ENCODE assay signal across 1 mouse cellular context in genomic region chr1:172217148-172217547, GRCm38 (mm10).
TF ChIP-seq lines count a peak whose summit lies in the region.

No protein-coding gene starts in this region.

TF ChIP-seq in C2C12, 6 proteins besides CTCF, POLR2A, EP300 and RAD21 (continued from another document):
- TF ChIP-seq MYOG (IDR thresholded peaks at IDR 0.05; ENCODE audit: control insufficient read depth, extremely low read depth, insufficient read length) (no peak), MAX (IDR thresholded peaks at IDR 0.05) (no peak), FOSL1 (IDR thresholded peaks at IDR 0.05; ENCODE audit: insufficient read depth, low read length, poor library complexity, severe bottlenecking) (no peak)
